Mouse (Mus musculus): ENCODE data around the gene Spata18.

The Spata18 gene

DNA sequence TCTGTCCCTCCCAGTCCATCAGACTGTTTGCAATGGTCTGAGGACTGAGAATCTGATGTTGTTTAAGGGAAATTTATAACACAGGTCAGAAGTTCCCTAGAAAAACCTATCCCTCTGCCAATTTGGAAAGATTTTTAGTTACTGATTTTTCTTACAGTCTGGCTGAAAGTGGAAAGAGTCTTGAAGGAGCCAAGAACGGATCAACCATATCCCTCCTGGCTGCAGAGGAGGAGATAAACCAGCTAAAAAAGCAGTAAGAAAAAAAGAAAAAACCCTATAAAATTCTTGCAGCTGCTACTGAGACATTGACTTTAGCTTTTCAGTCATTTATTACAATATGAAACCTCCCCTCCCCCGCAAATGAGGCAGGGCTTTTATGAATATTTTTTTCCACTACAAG is 15.5 kb downstream of the Spata18 start:
- no peak for DNase-seq (ENCODE audit: extremely low spot score)

DNA sequence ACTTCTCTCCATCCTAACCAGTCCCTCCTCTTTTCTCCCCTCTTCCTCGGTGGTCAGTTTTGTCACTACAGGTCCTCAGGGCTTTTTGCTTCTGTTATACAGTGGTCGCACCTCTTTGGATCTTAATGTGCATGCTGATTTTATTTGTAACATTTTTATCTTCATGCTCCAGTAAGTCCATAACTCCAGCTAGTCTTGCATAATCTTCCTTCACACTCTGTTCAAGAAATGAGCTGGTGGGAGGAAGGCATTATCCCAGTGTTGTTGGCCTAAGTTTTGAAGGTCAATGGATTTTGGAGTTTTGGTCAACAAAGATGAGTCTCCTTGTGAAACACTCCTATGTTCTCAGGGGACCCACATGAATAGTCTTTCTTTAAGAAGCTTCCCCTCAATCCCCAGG is 16.7 kb downstream of the Spata18 start:
- DNase-seq (ENCODE audit: extremely low spot score): no peak

DNA sequence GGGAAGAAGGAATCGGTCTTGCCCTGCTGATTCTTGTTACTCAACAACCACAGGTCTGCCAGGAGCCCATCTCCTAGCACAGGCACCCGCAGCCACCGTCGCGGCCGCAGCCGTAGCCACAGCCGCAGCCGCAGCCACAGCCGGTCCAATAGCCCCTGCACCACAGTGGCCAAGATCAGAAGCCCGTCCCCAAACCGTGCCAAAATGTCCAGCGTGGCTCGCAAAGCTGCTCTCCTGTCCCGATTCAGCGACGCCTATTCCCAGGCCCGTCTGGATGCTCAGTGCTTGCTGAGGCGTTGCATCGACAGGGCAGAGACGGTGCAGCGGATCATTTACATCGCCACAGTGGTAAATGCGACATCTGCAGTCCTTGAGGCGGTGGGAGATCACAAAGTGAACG is 18.2 kb downstream of the Spata18 start:
- no peak for DNase-seq (ENCODE audit: extremely low spot score)

DNA sequence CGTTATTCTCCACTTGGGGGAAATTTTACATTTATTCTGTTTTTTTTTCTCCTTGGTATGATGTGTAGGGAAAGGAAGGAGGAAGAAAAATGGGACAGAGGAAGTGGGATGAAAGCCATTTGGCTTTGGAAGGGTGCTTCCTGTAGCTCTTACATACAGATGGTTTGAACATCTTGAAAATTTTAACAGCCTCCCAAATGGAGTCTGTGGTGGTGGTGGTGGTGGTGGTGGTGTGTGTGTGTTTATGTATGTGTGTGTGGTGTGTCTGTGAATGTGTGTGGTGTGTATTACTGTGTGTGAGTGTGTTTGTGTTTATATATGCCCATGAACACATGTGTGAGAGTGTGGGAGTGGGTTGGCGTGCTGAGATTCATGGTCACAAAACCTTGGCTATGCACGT is 24.4 kb downstream of the Spata18 start:
- no peak for DNase-seq (ENCODE audit: extremely low spot score)

DNA sequence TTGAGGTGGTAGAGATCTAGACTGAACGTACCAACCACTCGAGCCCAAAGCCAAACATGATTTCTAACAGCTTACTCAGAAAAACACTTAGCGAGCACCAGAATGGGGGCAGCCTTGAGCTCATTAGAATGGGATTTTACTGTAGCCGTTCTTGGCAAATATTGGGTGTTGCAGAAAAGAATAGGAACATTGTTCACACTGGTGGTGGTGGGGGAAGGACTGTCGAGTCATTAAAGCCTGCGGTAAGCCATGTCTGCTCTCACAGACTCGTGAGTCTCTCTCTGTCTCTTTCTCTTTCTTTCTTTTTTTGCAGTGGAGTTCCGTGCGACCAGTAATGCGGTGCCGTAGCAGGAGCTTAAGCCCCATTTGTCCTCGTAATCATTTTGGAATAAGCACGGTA is 25.4 kb downstream of the Spata18 start:
- DNase-seq (ENCODE audit: extremely low spot score): no peak

DNA sequence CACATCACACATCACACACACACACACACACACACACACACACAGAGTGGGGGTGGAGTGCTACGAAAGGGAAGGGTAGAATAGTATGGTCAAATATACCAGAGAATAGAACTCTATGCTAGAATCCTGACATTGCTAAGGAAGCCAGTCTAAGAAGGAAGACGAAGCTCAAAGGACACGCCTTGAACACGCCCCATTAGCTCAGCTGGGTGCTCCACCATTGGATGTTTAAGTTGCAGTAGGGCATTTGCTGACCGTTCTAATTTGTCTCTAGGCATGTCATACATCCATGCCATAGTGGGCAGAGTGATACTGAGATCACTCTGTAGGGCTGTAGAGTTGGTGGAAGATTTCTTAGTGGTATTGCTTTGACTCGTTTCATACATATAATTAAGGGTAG is 32.0 kb downstream of the Spata18 start:
- DNase-seq (ENCODE audit: extremely low spot score): no peak

DNA sequence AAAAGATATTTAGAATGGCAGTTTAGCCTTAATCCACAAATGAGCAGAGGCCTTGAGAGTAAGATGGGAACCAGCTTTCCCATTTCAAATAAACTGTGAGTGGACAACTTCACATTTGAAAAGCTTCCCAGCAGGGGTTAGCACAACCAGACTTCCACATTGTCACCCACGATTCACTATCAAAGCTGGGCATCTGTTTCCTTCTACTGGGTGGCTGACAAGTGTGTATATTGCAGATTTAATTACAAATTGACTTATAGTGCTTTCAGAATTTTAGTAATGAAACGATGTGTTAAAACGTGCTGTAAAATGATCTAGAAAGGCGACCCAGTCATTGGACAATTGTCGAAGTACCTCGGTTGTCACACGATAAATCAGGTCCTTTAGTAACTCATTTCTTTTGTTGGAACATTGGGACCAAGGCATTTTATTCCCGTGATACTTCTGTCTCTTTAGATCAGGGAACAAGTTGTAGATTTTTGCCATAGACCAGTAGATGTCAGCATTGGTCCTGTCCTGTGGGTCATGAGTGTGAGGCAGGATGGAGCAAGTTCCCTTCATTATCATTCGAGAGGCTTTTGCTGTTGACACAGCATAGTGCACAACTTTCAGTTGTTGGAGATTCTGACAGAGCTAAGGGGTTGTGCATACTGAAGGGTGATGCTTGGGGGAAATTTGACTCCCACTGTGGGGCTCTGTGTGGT is 32.7 kb downstream of the Spata18 start:
- no peak for DNase-seq (ENCODE audit: extremely low spot score)

DNA sequence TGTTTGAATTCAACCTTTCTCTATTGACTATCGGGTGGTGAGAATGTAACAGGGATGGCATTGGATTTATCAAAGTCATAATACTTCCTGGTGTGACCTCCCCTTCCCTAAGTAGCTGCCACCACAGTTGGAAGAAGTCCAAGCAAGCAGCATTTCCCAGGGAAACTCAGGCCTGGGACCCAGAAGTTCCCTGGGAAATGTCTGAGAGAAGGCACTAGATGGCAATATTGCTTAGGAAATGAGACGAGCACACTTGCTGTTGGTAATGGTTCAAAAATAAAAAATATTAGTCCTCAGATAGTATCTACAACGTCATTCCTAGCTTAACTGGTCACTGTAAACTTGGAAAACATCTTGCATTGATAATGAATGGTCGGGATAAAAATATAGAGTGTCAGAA is 35.0 kb downstream of the Spata18 start:
- peak; percentile 27 for DNase-seq (ENCODE audit: extremely low spot score)

DNA sequence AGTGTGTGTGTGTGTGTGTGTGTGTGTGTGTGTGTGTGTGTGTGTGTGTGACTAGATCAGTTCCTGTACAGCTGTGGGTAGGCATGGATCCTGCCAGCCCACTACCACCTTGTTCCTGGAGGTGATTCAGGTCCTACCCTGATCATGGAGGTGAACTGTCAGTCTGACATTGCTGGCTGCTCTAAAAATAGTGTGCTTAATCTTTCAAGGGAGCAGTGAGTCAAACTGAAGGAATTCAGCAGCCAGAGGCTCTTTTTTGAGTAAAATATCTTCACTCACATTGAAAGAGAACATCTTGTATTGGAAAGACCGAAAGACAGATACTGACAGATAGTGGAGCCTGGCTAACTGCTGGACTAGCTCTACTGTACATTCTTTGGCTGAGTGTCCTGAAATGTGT is 37.4 kb downstream of the Spata18 start:
- no peak for DNase-seq (ENCODE audit: extremely low spot score)

DNA sequence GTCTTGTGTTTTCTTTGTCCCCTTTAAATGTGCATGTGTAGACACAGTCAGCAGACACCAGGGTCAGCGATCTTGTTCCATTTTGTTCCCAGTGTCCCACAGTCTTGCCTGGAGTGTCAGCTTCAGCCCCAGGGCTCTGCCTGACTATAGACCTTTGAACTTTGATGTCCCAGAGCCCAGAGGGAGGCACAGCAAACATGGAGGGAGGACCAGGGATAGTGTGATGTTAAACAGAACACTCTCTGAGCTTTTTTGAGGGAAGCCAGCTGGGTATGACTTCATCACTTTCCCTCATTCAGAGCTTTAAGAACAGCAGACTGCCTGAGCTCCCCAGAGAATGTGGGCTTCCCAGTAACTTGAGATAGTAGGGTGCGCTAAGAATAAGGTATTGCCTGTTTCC is 39.0 kb downstream of the Spata18 start:
- DNase-seq (ENCODE audit: extremely low spot score): no peak

DNA sequence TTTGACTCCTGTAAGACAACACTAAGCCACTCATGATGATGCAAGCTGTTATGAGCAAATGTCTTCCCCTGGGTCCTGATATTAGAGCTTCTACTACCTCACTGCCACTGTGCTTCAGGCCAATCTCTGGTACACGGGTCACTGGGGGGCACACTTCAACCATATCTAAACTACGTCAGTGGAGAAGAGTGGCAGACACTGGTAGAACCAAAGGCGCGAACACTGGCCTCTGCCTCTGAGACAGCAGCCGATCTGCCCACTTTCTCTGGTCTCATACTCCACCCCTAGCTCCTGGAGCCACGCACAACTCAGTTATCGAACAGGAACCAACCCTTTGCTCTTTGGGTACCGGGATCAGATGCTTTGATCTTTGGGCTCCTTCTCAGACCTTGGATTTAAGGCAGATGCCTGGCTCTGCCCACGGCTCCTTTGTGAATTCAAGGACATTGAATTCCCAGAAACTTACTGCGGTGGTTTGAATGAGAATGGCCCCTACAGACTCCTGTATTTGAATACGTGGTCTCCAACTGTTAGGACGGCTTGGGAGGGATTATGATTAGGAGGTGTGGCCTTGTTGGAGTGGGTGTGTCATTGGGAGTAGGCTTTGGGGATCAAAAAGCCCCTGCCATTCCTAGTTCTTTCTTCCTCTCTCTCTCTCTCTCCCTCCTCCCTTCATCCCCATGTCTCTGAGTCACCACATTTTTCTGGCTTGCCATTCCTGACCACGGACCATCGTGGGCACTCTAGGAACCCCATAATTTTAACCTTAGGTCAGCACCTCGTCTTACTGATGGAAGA is 40.7 kb downstream of the Spata18 start:
- no peak for DNase-seq (ENCODE audit: extremely low spot score)

DNA sequence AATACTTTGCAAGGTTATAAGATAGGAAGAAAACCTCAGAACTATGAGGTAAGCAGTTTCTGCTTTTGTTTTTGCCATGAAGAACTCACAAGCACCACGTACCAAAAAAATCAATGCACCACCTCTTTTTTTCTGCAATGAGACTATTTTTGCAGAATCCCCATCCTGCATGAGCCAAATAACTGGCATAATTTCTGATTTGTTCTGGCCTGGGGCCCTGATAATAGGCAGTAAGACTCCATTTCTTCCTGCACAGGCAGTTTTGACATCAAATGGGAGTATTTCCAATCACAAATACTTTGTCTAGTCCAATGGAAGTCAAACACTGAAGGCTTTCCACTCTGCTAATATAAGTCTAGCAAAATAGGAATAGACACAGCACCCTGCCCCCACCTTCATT is 42.6 kb downstream of the Spata18 start:
- no peak for DNase-seq (ENCODE audit: extremely low spot score)

DNA sequence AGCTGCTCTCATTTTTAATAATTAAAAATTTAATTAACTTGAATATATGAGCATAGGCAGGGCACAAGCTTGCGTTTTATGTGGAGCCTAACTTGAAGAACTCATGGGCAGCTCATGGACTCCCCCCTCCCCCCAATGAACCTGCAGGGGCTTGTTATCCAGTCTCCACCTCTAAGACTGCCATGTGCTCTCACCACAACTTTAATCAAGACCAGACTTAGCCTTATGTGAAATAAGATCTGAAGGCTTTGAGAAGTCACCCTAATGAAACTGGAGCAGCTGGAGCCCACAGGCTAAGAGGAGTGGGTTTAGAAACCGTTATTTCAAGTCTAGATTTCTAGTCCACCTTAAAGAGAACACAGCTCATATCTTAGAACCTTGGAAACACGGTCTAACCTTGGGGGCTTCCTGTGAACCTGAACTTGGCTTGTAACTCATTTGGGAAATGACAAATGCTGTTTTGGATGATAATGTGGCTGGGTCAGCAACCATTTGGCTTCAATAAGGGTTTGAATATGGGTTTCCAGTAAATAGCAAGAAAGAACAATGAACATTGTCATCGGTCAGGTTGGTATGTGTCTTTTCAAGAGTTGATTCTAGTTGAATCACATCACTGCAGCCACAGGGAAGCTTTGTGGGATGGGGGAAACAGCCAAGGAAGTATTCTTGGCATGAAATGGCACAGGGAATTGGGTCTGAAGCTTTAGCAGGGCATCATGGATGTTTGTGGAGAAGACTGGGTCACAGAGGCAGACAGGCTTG is 43.3 kb downstream of the Spata18 start:
- DNase-seq (ENCODE audit: extremely low spot score): no peak

DNA sequence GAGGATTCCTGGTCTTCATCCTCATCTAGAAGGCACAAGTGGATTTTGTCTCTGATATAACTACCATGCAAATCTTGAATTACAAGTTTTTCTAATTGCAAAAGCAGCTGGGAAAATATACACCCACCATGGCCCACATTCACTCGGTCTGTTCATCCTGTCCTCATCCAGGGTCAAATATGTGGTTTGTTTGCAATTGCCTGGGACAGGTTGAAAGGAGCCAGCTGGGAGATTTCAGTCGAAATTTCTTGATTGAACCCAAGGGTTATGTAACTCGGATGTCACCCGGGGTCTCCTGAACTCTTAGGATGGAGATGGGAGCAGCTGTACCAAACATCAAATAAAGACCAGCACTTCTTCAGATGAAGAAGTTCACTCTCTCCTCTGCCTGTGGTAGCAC is 46.5 kb downstream of the Spata18 start:
- no peak for DNase-seq (ENCODE audit: extremely low spot score)

DNA sequence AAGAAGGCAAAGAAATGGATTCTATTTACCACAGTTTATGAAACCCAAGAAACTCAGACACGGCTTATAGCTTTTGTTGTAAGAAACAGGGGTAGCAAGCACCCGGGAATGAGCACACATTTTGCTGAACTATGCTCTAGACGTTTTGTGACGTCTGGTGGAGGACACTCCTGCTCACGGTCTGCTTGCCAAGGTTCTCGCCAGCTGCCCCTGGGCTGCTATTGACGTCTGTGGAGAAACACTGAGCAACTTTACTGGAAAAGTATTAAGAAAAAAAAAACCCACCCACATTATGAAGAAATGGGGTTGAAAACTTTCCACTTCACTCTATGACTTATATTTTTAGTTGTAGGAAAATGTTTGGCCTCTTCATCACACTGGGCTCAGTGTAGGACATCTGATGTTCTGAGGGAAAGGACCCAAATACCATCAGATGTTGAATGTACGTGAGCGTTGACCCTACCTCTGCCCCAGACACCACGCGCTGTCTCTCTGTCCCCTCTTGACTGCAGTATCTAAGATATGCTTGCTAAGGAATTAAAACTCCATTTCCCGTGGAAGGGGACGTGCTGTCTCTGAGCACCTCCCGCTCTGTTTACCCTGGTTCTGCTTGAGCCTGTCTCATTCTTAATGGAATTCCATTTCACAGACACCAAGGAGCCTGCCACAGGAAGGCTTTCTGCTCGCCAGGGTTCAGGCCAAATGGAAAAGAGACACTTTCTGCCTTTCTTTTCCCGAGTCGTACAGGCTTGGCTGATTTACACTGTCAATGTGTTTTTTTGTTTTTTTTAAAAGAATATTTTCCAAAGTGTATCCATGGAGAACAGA is 50.1 kb downstream of the Spata18 start:
- no peak for DNase-seq (ENCODE audit: extremely low spot score)

DNA sequence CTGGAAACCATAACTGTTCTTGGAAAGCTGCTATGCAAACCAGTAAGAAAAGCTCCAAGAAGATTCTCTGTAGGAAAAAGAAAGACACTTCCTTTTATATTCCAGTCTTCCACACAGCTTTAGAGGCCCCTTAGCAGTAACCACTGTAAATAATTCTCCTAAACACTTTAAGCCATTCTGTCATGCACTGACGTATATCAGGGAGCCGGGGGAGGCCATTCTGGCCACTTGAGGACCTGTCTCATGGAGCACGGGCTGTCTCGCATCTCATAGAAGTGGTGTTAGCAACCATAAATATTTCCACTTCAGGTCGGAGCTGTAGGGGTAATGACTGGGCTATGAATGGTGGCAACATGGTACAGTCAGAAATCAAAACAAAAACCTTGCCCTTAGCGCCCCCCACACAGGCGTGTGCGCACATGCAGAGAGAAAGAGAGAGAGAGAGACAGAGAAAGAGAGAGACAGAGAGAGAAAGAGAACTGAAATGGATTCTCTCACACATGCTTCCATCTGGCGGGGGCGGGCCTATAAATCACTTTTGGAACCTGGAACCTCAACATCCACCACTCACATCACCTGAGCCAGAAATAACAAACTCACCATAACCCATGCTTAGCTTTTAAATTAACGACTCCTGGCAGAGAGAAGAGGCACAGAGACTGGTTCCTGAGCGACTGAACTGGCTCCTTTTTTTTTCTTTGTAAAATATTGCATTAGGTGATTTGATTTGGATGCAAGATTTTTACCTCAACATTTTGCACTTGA is 50.9 kb downstream of the Spata18 start:
- DNase-seq (ENCODE audit: extremely low spot score): no peak

DNA sequence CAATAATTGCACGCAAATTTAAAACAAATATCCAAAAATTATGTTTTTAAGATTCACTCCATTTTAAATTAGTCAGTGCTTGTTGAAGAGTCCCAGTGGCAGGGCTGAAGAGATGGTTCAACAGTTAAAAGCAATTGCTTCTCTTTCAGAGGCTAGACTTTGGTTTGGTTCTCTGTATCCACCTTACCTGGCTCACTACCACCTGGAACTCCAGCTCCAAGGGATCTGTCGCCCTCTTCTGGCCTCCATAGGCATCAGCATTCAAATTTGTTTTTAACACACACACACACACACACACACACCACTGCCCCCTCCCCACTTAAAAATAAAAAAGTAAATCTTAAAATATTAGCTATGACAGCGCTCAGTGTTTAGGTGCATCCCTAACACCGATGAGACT is 51.9 kb downstream of the Spata18 start:
- no peak for DNase-seq (ENCODE audit: extremely low spot score)

DNA sequence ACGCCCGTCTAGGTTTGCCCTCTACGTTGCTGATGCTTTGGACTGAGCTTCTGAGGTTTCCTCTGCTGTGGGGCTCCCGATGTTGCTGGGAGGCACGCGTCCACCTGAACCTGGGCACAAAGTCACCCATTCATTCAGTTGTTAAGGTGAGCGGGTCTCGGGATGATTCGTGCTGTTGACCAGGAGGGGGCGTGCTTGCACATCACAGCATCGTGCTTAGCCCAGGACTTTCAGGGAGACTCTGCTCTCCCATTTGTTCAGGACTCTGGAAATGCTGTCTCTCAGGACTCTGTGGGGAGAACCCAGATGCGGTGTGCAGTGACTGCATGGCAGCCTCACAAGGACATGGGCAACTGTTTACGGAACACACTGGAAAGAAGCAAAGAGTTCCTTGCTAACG is 53.1 kb downstream of the Spata18 start:
- DNase-seq (ENCODE audit: extremely low spot score): no peak

DNA sequence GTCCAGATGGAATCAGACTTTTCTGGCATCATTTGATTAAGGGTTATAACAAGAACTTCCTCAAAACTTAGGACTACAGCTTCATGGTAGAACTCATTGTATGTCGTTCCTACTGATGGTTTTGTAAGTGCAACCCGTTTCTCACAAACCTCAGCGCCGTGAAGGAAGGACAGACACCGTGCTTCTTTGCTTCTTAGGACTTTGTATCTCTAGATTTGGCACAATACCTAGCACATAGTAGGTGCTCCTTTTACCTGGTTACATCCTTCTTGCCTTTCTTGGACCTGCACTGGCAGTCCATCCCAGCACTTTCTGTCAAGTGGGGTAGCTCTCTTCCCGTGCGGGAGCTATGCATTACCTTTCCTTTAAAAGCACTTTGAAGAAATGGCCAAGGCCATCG is 53.6 kb downstream of the Spata18 start:
- no peak for DNase-seq (ENCODE audit: extremely low spot score)

DNA sequence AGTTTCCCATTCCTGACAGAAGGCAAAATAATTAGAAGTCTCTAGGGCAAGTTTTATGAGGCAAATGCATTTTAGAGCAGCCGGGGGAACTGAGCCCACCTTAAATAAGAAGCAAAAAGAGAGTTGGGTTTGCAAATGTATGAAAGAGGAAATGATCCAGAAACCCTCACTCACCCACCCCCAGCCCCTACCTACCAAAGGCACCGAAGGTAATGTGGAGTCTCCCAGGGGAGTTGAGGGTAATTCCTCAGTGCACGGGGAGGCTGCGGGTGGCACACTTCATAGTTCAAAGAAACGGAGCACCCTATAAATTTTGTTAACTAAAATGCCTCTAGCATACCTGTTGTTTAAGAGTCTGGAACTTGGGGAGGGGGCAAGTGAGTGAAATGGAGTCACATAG is 54.1 kb downstream of the Spata18 start:
- DNase-seq (ENCODE audit: extremely low spot score): no peak

DNA sequence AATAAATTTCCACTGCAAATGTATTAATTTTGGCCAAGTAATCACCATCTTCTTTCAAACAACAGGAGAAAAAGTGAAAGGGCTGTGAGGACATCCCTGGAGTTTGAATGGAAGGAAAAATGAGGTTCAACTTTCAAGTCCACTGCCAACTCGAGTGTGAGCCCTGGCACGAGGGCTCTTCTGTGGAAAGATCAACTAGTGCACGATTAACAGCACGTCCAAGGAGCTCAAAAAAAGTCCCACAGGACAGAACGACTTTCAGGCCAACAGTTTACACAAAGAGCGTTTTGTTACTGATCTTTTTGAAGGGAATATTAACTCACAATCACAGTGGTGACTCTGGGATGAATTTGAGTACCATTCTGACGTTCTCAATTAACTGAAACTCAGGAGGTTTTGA is 61.7 kb downstream of the Spata18 start:
- DNase-seq (ENCODE audit: extremely low spot score): no peak

All from embryo, embryonic 9.5 days (tissue).